Mouse (Mus musculus): ENCODE measurements at regions not wholly inside any gene's neighbourhood (a gene's known extent, or its start where the extent isn't known, plus 50 kb on each side); places are given as distances from the start of the nearest gene placed in this dataset.

DNA sequence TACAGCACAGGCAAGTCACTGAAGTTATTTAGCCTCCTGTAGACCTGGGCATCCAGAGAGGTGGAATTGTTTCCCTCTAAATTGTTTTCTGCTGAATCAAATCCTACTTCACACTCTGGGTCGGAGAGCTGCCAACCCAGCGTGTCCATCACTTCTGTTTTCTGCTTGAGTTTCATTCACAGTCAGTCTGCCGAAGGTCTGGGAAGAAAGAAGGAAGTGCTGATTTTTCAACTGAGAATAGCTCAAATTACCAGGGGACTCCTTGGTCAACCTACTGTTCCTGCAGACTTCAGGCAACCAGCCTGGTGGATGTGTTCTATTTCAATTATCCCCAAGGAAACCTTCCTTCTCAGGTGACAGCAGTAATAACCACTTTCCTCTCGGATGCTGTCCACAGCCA is 179.1 kb upstream of the Nckap5 start:
- no peak for DNase-seq

GRCm38 (mm10) chr1:127001700-127002099 is 171.1 kb upstream of the Nckap5 start:
- no peak for DNase-seq

- DNase-seq: peak; percentile 19
These were observed 162.6 kb upstream of the Nckap5 start for GRCm38 (mm10) chr1:126993061-126993640.

GRCm38 (mm10) chr1:126992441-126992840 is 161.8 kb upstream of the Nckap5 start:
- no peak for DNase-seq

DNA sequence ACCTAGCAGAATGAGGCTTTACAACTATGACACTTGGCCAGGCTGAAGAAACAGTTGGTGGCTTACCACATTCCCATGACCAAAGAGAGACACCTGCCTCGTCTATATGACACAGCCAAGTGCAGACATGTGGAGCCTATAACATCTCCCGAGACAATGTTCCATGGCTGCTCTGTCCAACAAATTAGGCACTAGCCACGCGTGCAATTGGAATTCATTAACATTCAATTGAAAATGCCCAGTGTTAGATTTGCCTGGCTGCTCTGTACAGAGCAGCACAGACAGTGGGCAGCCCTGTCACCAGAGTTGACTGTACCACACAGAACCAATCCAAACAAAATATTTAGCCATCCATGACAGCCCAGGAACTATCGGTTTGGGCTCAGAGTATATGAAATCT is 152.2 kb upstream of the Nckap5 start:
- DNase-seq: no peak

- DNase-seq: no peak
These were observed 149.7 kb upstream of the Nckap5 start for GRCm38 (mm10) chr1:126980311-126980710.

DNA sequence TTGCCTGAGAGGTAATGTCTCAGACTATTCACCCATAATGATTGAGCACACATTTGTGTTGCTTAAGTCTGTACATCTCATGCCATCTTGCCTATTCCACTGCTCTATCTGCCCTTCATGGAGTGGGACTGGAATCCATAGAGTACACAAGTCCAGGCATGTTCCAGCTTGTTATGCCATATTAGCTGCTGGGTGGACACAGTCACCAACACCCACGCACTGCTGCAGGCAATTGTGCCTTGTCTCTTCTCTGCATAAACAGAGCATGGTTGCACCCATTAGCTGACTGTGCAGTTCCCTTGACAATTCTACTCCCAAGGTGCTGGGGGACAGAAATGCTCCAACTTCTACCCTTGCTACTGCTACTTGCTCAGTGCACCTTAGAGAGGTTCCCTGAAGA is 143.3 kb upstream of the Nckap5 start:
- DNase-seq: no peak

DNA sequence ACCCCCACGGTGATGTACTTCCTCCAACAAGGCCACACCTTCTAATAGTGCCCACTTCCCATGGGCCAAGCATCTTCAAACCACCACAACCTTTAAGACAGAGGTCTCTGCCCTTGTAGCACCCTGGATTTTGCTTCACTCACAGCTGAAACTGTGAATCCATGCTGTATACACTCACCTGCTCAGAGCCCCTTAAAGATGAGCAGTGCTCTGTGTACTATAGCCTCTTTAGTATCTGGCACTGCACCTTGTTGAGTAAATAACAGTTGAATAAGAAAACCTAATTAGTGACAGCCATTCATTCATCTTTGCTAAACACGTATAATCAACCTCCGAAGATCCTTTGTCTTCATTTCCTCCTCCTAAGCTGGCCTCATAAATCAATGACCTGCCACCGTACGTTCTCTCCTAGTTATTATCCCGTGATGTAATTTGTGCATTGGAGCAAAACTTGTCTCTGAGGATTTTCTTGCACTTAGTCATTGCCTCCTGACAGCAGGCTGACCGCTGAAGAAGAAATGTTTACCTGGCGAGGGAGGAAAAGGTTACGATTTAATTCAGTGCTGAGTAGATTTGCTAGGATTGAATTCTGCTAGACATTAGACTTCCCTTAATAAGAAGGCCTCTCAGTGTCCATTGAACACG is 141.3 kb upstream of the Nckap5 start:
- DNase-seq: no peak

GRCm38 (mm10) chr1:126971118-126971517 is 140.5 kb upstream of the Nckap5 start:
- no peak for DNase-seq

DNA sequence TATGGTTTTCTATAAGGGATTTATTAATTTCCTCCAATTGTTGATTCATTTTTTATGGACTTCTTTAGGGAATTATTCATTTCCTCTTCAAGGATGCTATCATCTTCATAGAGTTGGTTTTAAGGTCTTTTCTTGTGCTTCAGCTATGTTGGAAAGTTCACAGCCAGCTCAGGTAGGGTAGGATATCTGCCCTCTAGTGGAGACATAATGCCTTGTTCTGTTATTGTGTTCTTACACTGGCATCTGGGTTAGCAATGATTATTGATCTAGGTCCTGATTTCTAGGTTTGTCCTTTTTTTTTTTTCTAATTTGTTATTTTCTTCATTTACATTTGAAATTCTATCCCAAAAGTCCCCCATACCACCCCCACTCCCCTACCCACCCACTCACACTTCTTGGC is 135.8 kb upstream of the Nckap5 start:
- DNase-seq: no peak

DNA sequence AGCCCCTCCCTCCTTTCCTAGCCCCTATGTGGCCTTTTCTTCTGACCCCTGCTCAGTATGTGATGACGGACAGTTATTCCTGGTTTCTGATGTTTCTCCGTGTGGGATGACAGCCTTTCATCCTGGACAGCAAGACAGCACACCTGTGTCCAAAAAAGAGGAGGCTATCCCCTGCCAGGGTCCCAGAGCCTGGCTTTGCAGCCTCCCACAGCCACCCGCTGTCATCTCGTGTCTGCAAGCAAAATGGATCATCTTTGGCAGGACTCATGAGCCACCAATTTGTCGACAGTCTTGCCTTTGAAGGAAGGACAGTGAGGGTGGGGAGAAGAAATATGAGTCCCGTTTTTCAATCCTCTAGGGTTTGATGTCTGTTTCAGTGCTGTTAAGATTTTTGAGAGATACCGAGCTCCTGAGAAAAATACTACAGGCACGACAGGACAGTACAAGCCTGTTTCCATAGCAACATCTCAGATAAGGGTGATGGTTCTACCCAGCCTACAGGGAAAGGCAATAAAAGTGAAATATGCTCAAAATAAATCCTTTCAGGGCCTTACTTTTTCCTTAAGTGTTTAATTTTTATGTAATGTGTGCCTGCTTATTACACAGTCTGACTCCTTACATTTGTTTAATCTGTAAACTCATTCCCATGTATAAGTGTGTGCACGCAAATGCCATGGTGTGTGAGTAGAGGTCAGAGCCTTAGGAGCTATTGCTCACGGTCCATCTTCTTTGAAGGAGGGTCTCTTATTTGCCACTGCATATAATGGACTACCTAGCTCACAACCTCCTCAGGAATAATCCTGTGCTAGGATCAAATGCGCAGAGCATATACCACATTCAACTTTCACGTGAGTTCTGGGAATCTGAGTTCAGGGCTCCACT is 125.5 kb upstream of the Nckap5 start:
- DNase-seq: no peak

- no peak for DNase-seq
These were observed 117.3 kb upstream of the Nckap5 start for GRCm38 (mm10) chr1:126947860-126948259.

DNA sequence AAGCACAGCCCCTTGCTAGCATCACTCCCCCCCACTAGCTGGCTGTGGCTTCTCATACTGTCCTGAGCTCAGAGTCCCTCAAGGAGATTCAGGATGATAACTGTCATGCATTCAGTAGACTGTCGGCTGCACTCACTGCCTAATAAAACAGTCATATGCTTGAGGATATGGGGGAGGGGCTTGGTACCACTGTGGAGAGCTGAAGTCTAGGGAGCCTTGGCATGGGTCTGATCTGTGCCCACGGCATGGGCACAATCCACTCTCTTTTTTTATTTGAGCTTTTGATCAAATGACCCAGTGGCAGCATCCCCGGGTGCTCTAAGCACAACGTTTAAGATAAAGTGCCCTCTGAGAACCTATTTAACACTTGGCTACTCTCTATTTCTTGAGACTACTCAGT is 102.1 kb upstream of the Nckap5 start:
- DNase-seq: no peak

DNA sequence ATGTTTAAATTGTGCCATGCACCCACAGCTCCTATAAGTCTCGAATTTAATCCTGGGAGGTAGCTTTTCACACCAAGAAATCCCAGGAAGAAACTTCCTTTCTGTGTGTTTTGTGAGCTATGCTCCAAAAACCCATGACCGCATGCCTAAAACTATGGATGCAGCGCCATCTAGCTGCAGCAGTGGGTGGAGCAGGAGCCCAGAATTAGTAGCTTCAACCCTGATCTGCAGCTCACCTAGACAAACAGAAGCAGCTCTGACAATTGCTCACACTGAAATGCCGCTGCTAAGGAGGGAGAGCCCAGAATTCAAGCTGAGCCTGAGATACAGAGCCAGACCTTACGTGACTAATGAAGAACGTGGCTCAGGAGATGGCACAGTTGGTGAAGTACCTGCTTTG is 101.2 kb upstream of the Nckap5 start:
- DNase-seq: peak; percentile 81

DNA sequence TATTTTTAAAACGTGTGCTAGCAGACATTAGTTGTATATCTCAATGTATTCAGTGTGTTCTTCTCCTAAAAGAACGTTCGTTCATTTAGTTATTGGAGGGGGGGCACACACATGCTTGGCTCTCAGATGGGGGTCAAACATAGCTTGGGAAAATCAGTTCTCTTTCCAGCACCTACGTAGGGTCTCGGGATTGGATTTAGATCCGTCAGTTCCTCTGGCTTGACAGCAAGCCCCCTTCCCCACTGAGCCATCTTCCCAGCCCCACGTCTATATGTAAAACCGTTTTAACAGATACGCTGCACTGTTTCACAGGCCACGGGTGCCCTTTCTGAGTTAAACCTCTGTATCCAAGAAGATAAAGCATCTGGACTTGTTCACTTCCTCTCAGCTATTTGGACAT is 100.5 kb upstream of the Nckap5 start:
- DNase-seq: no peak

DNA sequence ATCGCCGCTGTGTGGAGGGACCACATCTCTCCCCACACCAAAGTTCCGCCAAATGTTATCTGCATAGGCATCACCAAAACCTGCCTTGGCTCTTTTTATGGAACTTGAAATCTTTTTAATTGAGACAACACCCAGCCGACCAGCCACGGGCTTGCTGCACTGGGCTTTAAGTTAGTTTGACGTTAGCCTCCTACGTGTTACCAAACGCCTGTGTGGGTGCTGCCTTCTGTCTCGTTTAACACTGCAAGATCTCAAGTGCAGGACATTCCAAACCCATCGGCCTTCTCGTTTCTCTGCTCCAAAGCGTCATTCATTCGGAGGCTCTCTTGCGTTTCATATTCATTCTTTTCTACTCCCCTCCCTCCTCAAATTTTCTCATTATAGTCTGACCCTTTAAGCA is 100.0 kb upstream of the Nckap5 start:
- DNase-seq: no peak

DNA sequence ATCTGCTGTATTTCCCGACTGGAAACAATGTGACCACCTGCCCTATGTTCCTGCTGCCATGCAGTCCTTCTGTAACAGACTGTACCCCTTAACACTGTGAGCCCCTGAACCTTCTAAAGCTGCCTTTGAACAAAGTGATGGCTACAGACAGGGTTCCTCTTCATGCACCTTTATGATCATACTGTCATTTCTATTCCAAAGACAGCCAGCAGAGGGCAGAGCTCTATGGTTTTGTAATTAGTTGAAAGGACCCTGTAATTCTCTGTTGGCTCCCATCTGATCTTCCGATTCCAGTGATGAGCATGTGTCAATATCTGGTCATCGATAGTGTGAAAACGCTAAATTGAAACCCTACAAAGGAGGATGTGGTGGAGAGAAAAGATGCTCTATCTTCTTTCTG is 99.1 kb upstream of the Nckap5 start:
- DNase-seq: peak; percentile 7

- DNase-seq: no peak
These were observed 97.6 kb upstream of the Nckap5 start for GRCm38 (mm10) chr1:126928186-126928585.

DNA sequence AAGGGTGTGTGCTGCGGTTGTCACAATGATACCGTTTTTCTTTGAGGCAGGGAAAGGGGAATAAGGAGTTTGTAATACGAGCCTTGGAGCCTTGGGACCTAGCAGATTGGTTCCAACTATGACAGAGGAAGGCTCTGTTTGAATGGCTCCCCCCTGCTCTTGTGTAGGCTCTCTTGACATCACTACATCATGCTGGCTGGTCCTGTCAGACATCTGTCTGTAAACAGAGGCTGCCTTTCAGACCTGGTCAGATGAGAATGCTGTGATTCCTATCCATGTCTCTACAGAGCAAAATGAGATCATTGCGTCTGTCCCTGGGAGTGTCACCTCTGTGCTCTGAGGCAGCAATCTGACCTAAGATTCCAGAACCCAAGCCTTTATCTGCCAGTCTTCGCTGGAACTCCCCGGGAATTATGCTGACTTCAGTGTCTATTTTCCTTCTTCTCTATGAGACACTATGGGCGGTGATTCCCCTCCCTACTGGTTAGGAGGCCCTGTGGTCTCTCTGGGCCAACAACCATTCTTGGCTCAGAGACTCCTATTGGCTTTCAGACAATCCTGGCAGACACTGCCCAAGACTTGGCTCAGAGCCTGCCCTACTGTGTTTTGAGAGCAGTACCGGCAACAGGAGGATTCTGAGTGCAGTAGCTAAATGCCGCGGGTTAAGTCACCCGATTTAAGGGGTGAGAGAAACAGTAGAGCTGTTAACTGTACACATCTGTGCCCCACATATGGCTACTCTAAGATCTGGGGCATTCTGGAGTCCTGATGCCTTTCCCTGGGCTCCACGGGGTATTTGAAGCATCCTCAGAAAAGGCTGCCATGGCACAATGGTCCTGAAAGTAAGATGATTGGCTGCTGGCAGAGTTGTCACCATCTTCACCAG is 94.8 kb upstream of the Nckap5 start:
- peak; percentile 65 for DNase-seq

DNA sequence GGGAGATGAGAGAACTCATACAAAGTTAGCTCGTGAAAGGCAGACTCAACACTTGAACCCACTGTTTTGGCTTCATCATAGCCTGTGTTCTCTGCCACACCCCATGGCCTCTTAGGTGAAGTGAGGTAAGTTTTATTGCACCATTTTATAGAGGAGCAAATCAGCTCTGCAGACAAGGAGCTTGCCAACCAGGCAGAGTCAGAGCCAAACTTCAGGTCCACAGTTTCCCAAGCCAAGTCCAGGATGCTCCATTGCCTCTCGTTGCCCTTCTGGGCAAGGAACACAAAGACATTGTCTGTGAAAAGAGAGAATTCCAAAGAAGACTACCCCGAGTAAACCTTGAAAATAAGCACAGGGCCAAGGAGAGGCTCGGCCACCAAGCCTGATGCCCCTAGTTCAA is 93.4 kb upstream of the Nckap5 start:
- no peak for DNase-seq

DNA sequence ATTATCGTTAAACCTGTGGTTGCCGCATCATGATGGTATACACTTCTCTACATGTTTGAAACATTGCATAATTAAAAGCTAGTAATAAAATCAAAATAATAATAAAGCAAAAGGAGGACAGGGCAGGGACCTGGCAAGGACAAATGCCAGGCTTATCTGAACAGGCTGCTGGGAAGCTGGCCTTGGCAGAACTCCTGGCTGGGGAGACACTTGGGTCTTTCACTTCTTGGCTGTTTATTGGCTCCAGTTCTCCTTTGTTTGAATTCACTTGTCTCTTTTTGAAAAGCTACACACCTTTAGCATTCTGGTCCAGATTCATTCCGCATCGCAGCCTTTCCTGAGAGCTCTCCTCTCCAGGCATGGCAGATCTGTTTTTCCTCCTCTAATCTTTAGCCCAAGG is 91.6 kb upstream of the Nckap5 start:
- DNase-seq: no peak

DNA sequence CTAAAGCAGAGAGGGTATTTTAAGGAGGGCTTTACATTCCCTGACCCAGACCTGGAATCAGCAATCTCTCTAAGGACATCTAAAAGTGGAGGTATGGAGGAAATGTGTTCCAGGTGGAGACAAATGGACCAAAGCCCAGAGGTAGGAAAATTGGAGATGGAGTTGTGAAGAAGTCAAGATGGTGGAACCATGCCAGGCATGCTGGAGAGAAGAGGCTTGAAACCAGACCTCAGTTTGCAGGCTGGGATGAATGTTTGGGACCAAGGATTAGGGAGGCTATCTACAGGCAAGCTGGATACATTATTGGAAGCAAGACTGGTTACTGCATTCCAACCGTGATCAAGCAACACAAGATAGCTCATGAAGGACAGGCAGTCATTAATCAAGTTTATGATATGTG is 88.3 kb upstream of the Nckap5 start:
- DNase-seq: no peak

DNA sequence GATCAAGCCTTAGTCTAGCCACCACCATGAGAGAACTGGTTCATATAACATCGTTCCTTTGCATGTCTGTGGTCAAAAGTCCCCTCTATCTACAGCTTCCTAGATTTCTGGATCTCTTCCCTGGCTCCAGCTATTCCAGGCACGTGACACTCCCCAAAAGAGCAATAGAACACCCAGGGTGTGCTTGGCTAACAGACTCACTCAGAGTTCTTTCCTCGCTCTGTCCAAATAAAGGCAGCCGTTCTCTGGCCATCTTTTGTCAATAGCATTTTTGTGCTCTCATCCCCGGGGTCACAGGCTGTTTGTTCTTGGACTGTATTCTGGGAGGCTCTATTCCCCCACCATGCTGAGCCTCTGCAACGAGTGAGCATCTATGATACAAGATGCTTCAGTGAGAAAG is 87.3 kb upstream of the Nckap5 start:
- no peak for DNase-seq

All from cerebellum, adult 8-10 months (tissue).